13 mouse cellular contexts compared by ENCODE assay signal in the genomic region with DNA sequence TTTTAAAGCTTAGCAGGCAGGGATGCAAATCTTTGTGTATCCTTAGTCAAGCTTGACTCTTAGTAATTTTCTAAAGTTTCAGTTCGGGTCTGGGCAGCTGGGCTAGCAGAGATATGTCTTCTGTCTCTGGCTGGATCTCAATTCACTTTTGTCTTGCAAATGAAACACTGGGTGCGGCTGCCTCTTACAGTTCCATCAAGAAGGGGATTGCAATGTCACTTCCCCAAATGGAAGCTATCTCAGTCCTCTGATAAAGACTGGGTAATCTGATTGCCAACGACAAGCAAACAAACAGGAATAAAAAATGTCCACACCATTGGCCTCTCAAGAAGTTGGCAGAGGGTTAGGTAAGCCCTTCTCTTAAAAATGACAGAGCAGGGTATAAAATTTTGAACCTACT.
DNase-seq lines count a peak whose midpoint lies in the region.
"Had no signal": no experiment of that assay in that cellular context is flagged by ENCODE, and none has a peak within 500 bp of the region (broad histone marks: within the 10 kb centered on the region; RNA-seq: fewer than 3 reads in every experiment).

No protein-coding gene starts in this region.

- DNase-seq in heart, adult 11 months, result peak; percentile 52
- DNase-seq in heart, adult 18-20 months, result no peak
- peak; percentile 72 for DNase-seq in R1 (ENCODE audit: low read depth, low spot score)
- no peak for DNase-seq in cerebellum, adult 18-20 months
- no peak for DNase-seq in testis, postnatal 10 days (ENCODE audit: low spot score)
- DNase-seq: adrenal gland, postnatal 10 days; adrenal gland, postnatal 25 days; B cell, adult 2 months; cerebellum, adult 11 months; cerebellum, adult 2 months; cerebellum, adult 9-10 months; cerebellum, postnatal 25 days; forebrain, postnatal 0 days had no signal

Comparison
In these comparisons a context has a peak if more than half of its experiments do, and no peak if none do; other contexts are left out.
1. DNase-seq: peak in heart, adult 11 months (single experiment) and R1 (single experiment); none in heart, adult 18-20 months (0 of 2), cerebellum, adult 18-20 months (0 of 2) and testis, postnatal 10 days (single experiment).